Mouse (Mus musculus) intestine, embryonic 15.5 days (tissue): ENCODE measurements around the gene Fam19a1. TPM values are rescaled to one million over a fixed set of nuclear protein-coding genes. Genes with fewer than 3 reads are reported as not detected.

Experiments used
- ATAC-seq: fragments of 200-750 bp; cut with Nextera tagmentation; 2 replicates; pipeline ENCODE4 v1.8.0; 2017; ENCODE audit warnings: moderate TSS enrichment, moderate library complexity
- H3K27ac ChIP-seq: fragments of 300-500 bp; sonication (generic); 2 replicates; pipeline ENCODE4 v1.5.1; 2015; ENCODE audit warnings: mild to moderate bottlenecking, inconsistent platforms
- H3K27me3 ChIP-seq: fragments of 300-500 bp; sonication (generic); replicated peaks from 2 replicates; pipeline ENCODE4 v1.6.1; 2015; ENCODE audit warnings: inconsistent platforms
- H3K36me3 ChIP-seq: fragments of 300-500 bp; sonication (generic); 2 replicates; pipeline ENCODE4 v1.6.1; 2015; ENCODE audit warnings: inconsistent platforms
- H3K4me1 ChIP-seq: fragments of 300-500 bp; sonication (generic); replicated peaks from 2 replicates; pipeline ENCODE4 v1.6.1; 2015; ENCODE audit warnings: inconsistent platforms
- H3K4me2 ChIP-seq: fragments of 300-500 bp; sonication (generic); replicated peaks from 2 replicates; pipeline ENCODE4 v1.6.1; 2015; ENCODE audit warnings: mild to moderate bottlenecking, inconsistent platforms
- H3K4me3 ChIP-seq: fragments of 300-500 bp; sonication (generic); replicated peaks from 2 replicates; pipeline ENCODE4 v1.5.1; 2015; ENCODE audit warnings: inconsistent platforms
- H3K9ac ChIP-seq: fragments of 300-500 bp; sonication (generic); 2 replicates; pipeline ENCODE4 v1.6.1; 2015; ENCODE audit warnings: inconsistent platforms
- H3K9me3 ChIP-seq: fragments of 300-500 bp; sonication (generic); 2 replicates; pipeline ENCODE4 v1.6.1; 2016; ENCODE audit warnings: inconsistent platforms
- WGBS: fragments of 180-500 bp; shearing (Covaris S2); methylation state at CpG from one replicate; pipeline ENCODE4 v1.1.7; 2015; 5-methylcytosine and 5-hydroxymethylcytosine counted together
- polyA plus RNA-seq: library from polyadenylated mRNA; unstranded; fragments of >200 nt; fragmentation: Nextera tagmentation; extraction: Ambion mirVana; gene quantifications from 2 replicates; pipeline ENCODE4 v1.2.1, GENCODE M21; 2015

Fam19a1 gene
- 6.0 and 6.5 TPM in 2 replicates for polyA plus RNA-seq

DNA sequence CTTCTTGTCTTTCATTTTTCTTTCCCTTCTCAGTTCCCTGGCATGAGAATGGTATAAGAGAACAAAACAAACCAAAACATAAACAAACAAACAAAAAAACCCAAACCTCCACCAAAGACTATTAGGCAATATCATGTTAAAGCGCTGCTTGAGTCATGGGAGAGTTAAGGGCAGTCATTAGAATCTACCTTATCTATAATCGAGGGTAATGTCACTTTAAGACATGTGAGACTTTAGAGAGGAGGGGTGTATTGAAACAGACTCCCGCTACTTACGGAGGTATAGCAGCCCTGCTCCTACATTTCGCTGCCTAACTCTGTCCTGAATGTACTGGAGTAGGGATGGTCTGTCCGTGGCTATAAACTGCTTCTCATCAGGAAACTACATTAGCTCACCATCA lies at the start of gene Fam19a1:
Fam19a1 (plus strand) TSS at position 301 of the 400 bp plus-strand sequence.
- 27% methylated on average over 6 of the region's 6 CpGs for WGBS
- H3K9me3 ChIP-seq = no peaks in the 10 kb centered on the region

DNA sequence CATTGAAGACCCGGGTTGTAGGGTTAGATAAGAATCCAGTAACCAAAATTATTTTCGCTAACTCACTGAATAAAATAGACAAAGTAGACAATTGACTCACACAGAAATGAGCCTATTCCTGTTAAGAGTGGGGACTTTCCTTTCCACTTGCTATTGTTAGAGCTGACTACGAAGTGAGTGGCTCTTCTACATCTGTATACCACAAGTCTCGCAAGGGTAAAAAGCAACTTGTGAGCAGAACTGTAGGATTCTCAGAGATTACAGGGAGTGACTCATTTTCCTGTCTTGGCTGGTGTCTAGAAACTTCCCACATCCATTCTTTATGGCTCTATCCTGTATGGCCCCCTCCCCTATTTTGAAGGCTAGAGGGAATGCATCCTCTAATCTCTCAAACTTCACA lies 41.9 kb upstream of the Fam19a1 start:
- ATAC-seq = no peak
- Histone ChIP-seq H3K4me1 (no peaks in the 10 kb centered on the region), H3K9ac (no peak overlapping the region), H3K27me3 (no peaks in the 10 kb centered on the region), H3K4me2 (no peak overlapping the region), H3K9me3 (no peaks in the 10 kb centered on the region), H3K4me3 (no peak overlapping the region), H3K27ac (no peak overlapping the region), H3K36me3 (no peaks in the 10 kb centered on the region)
- WGBS = 77% methylated on average over 4 of the region's 4 CpGs

More for the DNA sequence above, at the start of gene Fam19a1:
- ATAC-seq = no peak
- no peaks in the 10 kb centered on the region for H3K36me3 ChIP-seq
- H3K4me3 ChIP-seq = peak within 1 kb of the TSS; percentile 22
- no peak within 1 kb of the TSS for H3K9ac ChIP-seq
- H3K4me1 ChIP-seq = no peaks in the 10 kb centered on the region
- H3K4me2 ChIP-seq = peak within 1 kb of the TSS; percentile 40
- no peaks in the 10 kb centered on the region for H3K27me3 ChIP-seq
- no peak within 1 kb of the TSS for H3K27ac ChIP-seq

- no peak overlapping the region for H3K27ac ChIP-seq
- ATAC-seq = no peak
- H3K9ac ChIP-seq = no peak overlapping the region
- no peak overlapping the region for H3K4me3 ChIP-seq
- H3K27me3 ChIP-seq = no peaks in the 10 kb centered on the region
- no peaks in the 10 kb centered on the region for H3K36me3 ChIP-seq
- no peaks in the 10 kb centered on the region for H3K9me3 ChIP-seq
- no peak overlapping the region for H3K4me2 ChIP-seq
- H3K4me1 ChIP-seq = no peaks in the 10 kb centered on the region
Observed at GRCm38 (mm10) chr6:96071567-96071966, 41.4 kb upstream of the Fam19a1 start.

GRCm38 (mm10) chr6:96089961-96090360 lies 23.0 kb upstream of the Fam19a1 start:
- ATAC-seq = no peak
- Histone ChIP-seq H3K4me2 (no peak overlapping the region), H3K4me3 (no peak overlapping the region), H3K4me1 (no peaks in the 10 kb centered on the region), H3K9ac (no peak overlapping the region), H3K36me3 (no peaks in the 10 kb centered on the region), H3K27me3 (no peaks in the 10 kb centered on the region), H3K27ac (no peak overlapping the region), H3K9me3 (no peaks in the 10 kb centered on the region)
- 87% methylated on average over 6 of the region's 6 CpGs for WGBS

DNA sequence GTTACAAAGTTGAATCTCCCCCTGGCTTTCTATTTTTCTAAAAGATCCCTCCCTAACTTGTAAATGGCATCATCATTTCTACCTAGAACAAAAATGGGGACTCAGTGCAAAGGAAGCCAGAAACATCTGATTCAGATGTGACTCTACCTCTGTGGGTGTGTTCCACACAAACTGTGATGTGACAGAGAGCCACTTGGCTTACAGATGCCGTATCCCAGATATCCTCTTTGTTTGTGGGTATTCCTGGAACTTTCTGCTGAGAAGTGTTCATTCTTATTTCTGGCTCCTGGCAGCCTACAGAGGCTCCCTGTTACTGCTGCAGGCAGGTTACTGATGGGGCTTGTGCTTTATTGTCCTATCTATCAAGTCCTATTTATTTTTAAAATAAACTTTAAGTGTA lies 19.2 kb upstream of the Fam19a1 start:
- no peaks in the 10 kb centered on the region for H3K27me3 ChIP-seq
- no peak for ATAC-seq
- 61% methylated on average over 1 of the region's 1 CpGs for WGBS
- H3K27ac ChIP-seq = no peak overlapping the region
- no peak overlapping the region for H3K4me3 ChIP-seq
- H3K4me1 ChIP-seq = no peaks in the 10 kb centered on the region
- H3K4me2 ChIP-seq = no peak overlapping the region
- no peaks in the 10 kb centered on the region for H3K36me3 ChIP-seq
- no peaks in the 10 kb centered on the region for H3K9me3 ChIP-seq
- H3K9ac ChIP-seq = no peak overlapping the region

GRCm38 (mm10) chr6:96098225-96098624 lies 14.7 kb upstream of the Fam19a1 start:
- H3K4me3 ChIP-seq = no peak overlapping the region
- H3K9me3 ChIP-seq = no peaks in the 10 kb centered on the region
- H3K4me1 ChIP-seq = no peaks in the 10 kb centered on the region
- no peak overlapping the region for H3K9ac ChIP-seq
- no peak for ATAC-seq
- no peaks in the 10 kb centered on the region for H3K27me3 ChIP-seq
- H3K36me3 ChIP-seq = no peaks in the 10 kb centered on the region
- 78% methylated on average over 6 of the region's 6 CpGs for WGBS
- H3K4me2 ChIP-seq = no peak overlapping the region
- H3K27ac ChIP-seq = no peak overlapping the region

- ATAC-seq = no peak
- no peak overlapping the region for H3K9ac ChIP-seq
- no peaks in the 10 kb centered on the region for H3K27me3 ChIP-seq
- H3K4me2 ChIP-seq = no peak overlapping the region
- WGBS = 77% methylated on average over 1 of the region's 1 CpGs
- no peak overlapping the region for H3K4me3 ChIP-seq
- no peaks in the 10 kb centered on the region for H3K4me1 ChIP-seq
- H3K27ac ChIP-seq = no peak overlapping the region
- no peaks in the 10 kb centered on the region for H3K36me3 ChIP-seq
- no peaks in the 10 kb centered on the region for H3K9me3 ChIP-seq
Observed at GRCm38 (mm10) chr6:96111656-96112055, 1.3 kb upstream of the Fam19a1 start.

- Histone ChIP-seq H3K9ac (no peak overlapping the region), H3K36me3 (no peaks in the 10 kb centered on the region), H3K9me3 (no peaks in the 10 kb centered on the region), H3K4me1 (no peaks in the 10 kb centered on the region), H3K27ac (no peak overlapping the region), H3K4me2 (peak overlapping the region; percentile 89), H3K27me3 (no peaks in the 10 kb centered on the region), H3K4me3 (no peak overlapping the region)
- WGBS = 37% methylated on average over 1 of the region's 1 CpGs
- ATAC-seq = no peak
Observed at GRCm38 (mm10) chr6:96114151-96114550, 1.2 kb downstream of the Fam19a1 start.

DNA sequence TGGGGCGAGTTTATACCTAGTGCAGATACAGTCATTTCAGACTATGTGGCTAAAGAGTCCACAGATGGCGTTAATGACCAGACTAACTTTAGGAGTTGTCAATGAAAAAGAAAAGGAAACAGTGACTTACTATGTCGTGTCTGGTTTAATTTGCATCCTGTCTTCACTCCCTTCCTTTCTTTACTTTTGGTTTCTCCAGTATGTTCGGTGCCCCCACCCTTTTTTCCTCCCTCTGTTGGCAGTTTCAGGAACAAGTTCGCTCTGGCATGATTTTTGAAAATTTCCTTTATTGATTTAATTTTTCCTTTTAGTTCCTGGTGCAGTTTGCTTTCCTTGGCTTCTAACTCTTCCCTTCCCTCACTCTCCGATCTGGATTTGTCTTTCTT lies 3.2 kb downstream of the Fam19a1 start:
- peak; percentile 25; the same call in 1 of the 2 replicates for ATAC-seq
- Histone ChIP-seq H3K9me3 (no peaks in the 10 kb centered on the region), H3K4me2 (peak overlapping the region; percentile 89), H3K27me3 (no peaks in the 10 kb centered on the region), H3K36me3 (no peaks in the 10 kb centered on the region), H3K4me1 (no peaks in the 10 kb centered on the region), H3K27ac (no peak overlapping the region), H3K9ac (peak overlapping the region; percentile 58; the same call in 1 of the 2 replicates), H3K4me3 (peak overlapping the region; percentile 55)
- 11% methylated on average over 6 of the region's 6 CpGs for WGBS

- H3K4me2 ChIP-seq = peak overlapping the region; percentile 89
- WGBS = 1% methylated on average over 32 of the region's 32 CpGs
- no peaks in the 10 kb centered on the region for H3K4me1 ChIP-seq
- ATAC-seq = peak; percentile 85
- H3K4me3 ChIP-seq = peak overlapping the region; percentile 55
- no peaks in the 10 kb centered on the region for H3K9me3 ChIP-seq
- no peak overlapping the region for H3K27ac ChIP-seq
- H3K27me3 ChIP-seq = no peaks in the 10 kb centered on the region
- H3K36me3 ChIP-seq = no peaks in the 10 kb centered on the region
- peak overlapping the region; percentile 58 for H3K9ac ChIP-seq
Observed at GRCm38 (mm10) chr6:96116534-96117272, 3.7 kb downstream of the Fam19a1 start.

DNA sequence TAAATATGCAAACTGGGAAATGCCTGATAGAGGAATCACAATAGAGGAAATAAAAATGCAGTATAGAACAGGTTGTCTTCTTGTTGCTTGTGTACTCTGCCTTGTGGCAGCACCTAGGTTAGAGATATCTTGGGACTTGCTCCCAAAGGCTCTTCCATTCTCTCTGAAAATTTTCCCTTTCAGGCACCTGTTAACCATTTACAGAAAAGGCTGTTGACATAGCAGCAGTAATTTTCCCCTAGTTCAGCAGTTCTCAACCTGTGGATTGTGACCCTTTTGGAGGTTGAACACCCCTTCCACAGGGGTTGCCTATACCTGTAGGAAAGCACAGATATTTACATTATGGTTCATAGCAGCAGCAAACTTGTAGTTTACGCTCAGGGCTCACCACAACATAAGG lies 30.4 kb downstream of the Fam19a1 start:
- Histone ChIP-seq H3K4me1 (0 out of 2 replicates have a peak, but pooled peaks cover 3% of the 10 kb centered on the region), H3K4me2 (no peak overlapping the region), H3K9me3 (no peaks in the 10 kb centered on the region), H3K4me3 (no peak overlapping the region), H3K27me3 (no peaks in the 10 kb centered on the region), H3K9ac (no peak overlapping the region), H3K36me3 (no peaks in the 10 kb centered on the region), H3K27ac (no peak overlapping the region)
- no peak for ATAC-seq
- 74% methylated on average over 1 of the region's 1 CpGs for WGBS

- Histone ChIP-seq H3K36me3 (no peaks in the 10 kb centered on the region), H3K27ac (no peak overlapping the region), H3K4me2 (no peak overlapping the region), H3K4me3 (no peak overlapping the region), H3K9ac (no peak overlapping the region), H3K9me3 (no peaks in the 10 kb centered on the region), H3K27me3 (no peaks in the 10 kb centered on the region), H3K4me1 (no peaks in the 10 kb centered on the region)
- no peak for ATAC-seq
- 84% methylated on average over 13 of the region's 13 CpGs for WGBS
Observed at GRCm38 (mm10) chr6:96165403-96165802, 52.4 kb downstream of the Fam19a1 start.

GRCm38 (mm10) chr6:96165818-96166379 lies 52.9 kb downstream of the Fam19a1 start, which contains the start of gene 1700123L14Rik:
Gene 1700123L14Rik (minus strand): TSS chr6:96166243.
- Histone ChIP-seq H3K27ac (no peak within 1 kb of the TSS), H3K9me3 (no peaks in the 10 kb centered on the region), H3K27me3 (no peaks in the 10 kb centered on the region), H3K4me1 (no peaks in the 10 kb centered on the region), H3K4me3 (no peak within 1 kb of the TSS), H3K36me3 (no peaks in the 10 kb centered on the region), H3K9ac (no peak within 1 kb of the TSS), H3K4me2 (no peak within 1 kb of the TSS)
- WGBS = 88% methylated on average over 18 of the region's 18 CpGs
- no peak for ATAC-seq
